In genomic region chr16:31241433-31241832, GRCm38 (mm10) we compare ENCODE assay signal across 27 mouse cellular contexts. TPM values are rescaled to one million over a fixed set of nuclear protein-coding genes. Genes with fewer than 3 reads are reported as not detected.
A peak's percentile ranks its signal among the peaks of the same experiment; 100 is the strongest.
DNase-seq lines count a peak whose midpoint lies in the region; ATAC-seq lines count a peak whose summit lies in the region.
"Had no signal": no experiment of that assay in that cellular context is flagged by ENCODE, and none has a peak within 500 bp of the region (broad histone marks: within the 10 kb centered on the region; RNA-seq: fewer than 3 reads in every experiment).

No protein-coding gene starts in this region.

- no peak overlapping the region for H3K4me2 ChIP-seq in liver, embryonic 11.5 days
- H3K4me2 ChIP-seq: embryonic facial prominence, embryonic 13.5 days; heart, embryonic 12.5 days; hindbrain, embryonic 13.5 days; limb, embryonic 12.5 days; midbrain, embryonic 12.5 days; neural tube, embryonic 13.5 days had no signal

- no peaks in the 10 kb centered on the region for H3K9me3 ChIP-seq in liver, embryonic 11.5 days (ENCODE audit: control insufficient read depth, low read length)
- H3K9me3 ChIP-seq: embryonic facial prominence, embryonic 13.5 days; G1E; heart, embryonic 12.5 days; hindbrain, embryonic 13.5 days; limb, embryonic 12.5 days; midbrain, embryonic 12.5 days; neural tube, embryonic 13.5 days had no signal

- peak; percentile 67 to 72 for DNase-seq in frontal cortex, adult 2 months (ENCODE audit: extremely low spot score in 1 of 2, low spot score in 1 of 2)
- DNase-seq in frontal cortex, postnatal 25 days (ENCODE audit: low spot score in 2 of 2): no peak
- peak; percentile 54 for DNase-seq in left cerebral cortex, adult 11 months (ENCODE audit: low spot score)
- no peak for DNase-seq in left cerebral cortex, postnatal 4 days
- peak; percentile 54 to 60 for DNase-seq in right cerebral cortex, adult 2 months (ENCODE audit: low spot score in 2 of 2)
- DNase-seq in right cerebral cortex, postnatal 14 days: no peak
- no peak for DNase-seq in liver, embryonic 11.5 days (ENCODE audit: low spot score)
- DNase-seq: adrenal gland, adult 8-10 months; cerebellum, adult 8-10 months; cerebellum, postnatal 36 days; embryo, embryonic 11 days; heart, adult 2 months; heart, postnatal 4 days; kidney, adult 8-10 months; kidney, postnatal 4 days; lung, postnatal 36 days; thymus, postnatal 4 days had no signal

- no peaks in the 10 kb centered on the region for H3K36me3 ChIP-seq in liver, embryonic 11.5 days (ENCODE audit: control insufficient read depth, insufficient read depth, low read length)
- H3K36me3 ChIP-seq: embryonic facial prominence, embryonic 13.5 days; G1E; heart, embryonic 12.5 days; hindbrain, embryonic 13.5 days; limb, embryonic 12.5 days; midbrain, embryonic 12.5 days; neural tube, embryonic 13.5 days had no signal

- H3K27ac ChIP-seq in liver, embryonic 11.5 days (ENCODE audit: low read depth, low read length): no peak overlapping the region
- H3K27ac ChIP-seq: embryonic facial prominence, embryonic 13.5 days; heart, adult 2 months; hindbrain, embryonic 13.5 days; kidney, postnatal 0 days; limb, embryonic 12.5 days; midbrain, embryonic 12.5 days; neural tube, embryonic 13.5 days had no signal

- intact Hi-C loops in left cerebral cortex, postnatal 4 days (cut with DNase I): no loop called here

- ATAC-seq in liver, embryonic 11.5 days (replicated peaks; ENCODE audit: low FRiP score): no peak
- ATAC-seq: forebrain, embryonic 16.5 days; intestine, embryonic 16.5 days had no signal

- H3K4me1 ChIP-seq in liver, embryonic 11.5 days (replicated peaks; ENCODE audit: control insufficient read depth, insufficient read depth, low read length): no peaks in the 10 kb centered on the region
- H3K4me1 ChIP-seq: hindbrain, embryonic 13.5 days; midbrain, embryonic 12.5 days; neural tube, embryonic 13.5 days had no signal

- no peaks in the 10 kb centered on the region for H3K27me3 ChIP-seq in liver, embryonic 11.5 days (replicated peaks; ENCODE audit: control insufficient read depth, insufficient read depth, low read length)
- H3K27me3 ChIP-seq: embryonic facial prominence, embryonic 13.5 days; heart, embryonic 12.5 days; hindbrain, embryonic 13.5 days; limb, embryonic 12.5 days; midbrain, embryonic 12.5 days; neural tube, embryonic 13.5 days had no signal

- 82% methylated on average over 9 of the region's 9 CpGs for WGBS in liver, embryonic 11.5 days

- H3K9ac ChIP-seq in liver, embryonic 11.5 days (ENCODE audit: low read depth, low read length): no peak overlapping the region
- H3K9ac ChIP-seq: embryonic facial prominence, embryonic 13.5 days; heart, embryonic 12.5 days; hindbrain, embryonic 13.5 days; limb, embryonic 12.5 days; midbrain, embryonic 12.5 days; neural tube, embryonic 13.5 days had no signal

- H3K4me3 ChIP-seq in liver, embryonic 11.5 days (ENCODE audit: low read depth, low read length): no peak overlapping the region
- H3K4me3 ChIP-seq: embryonic facial prominence, embryonic 13.5 days; heart, adult 2 months; heart, embryonic 12.5 days; hindbrain, embryonic 13.5 days; limb, embryonic 12.5 days; midbrain, embryonic 12.5 days; neural tube, embryonic 13.5 days had no signal

RNA-seq across cellular contexts. Expression of gene Ppp1r2, which starts 33.6 kb away (rescaled TPM):
- 72.0 and 89.3 TPM in 2 replicates for polyA plus RNA-seq in frontal cortex, adult 2 months (2012; rRNA removed)
- 10 to 100 TPM; 59.1 to 59.2 TPM for total RNA-seq in left cerebral cortex, postnatal 4 days (2021)
- 68.0 and 69.0 TPM in 2 replicates for polyA plus RNA-seq in liver, embryonic 11.5 days (2014; fragmentation: Nextera tagmentation; extraction: Ambion mirVana)

RNA-seq across cellular contexts. Expression of gene Acap2, which starts 40.4 kb away (rescaled TPM):
- polyA plus RNA-seq in frontal cortex, adult 2 months (2012; rRNA removed): 50.5 and 56.7 TPM in 2 replicates
- 10 to 100 TPM; 55.7 to 55.8 TPM for total RNA-seq in left cerebral cortex, postnatal 4 days (2021)
- 17.2 and 19.9 TPM in 2 replicates for polyA plus RNA-seq in liver, embryonic 11.5 days (2014; fragmentation: Nextera tagmentation; extraction: Ambion mirVana)

Comparison
In these comparisons a context has a peak if more than half of its experiments do, and no peak if none do; other contexts are left out.
1. DNase-seq: peak in frontal cortex, adult 2 months (2 of 2), left cerebral cortex, adult 11 months (single experiment) and right cerebral cortex, adult 2 months (2 of 2); none in frontal cortex, postnatal 25 days (0 of 2), left cerebral cortex, postnatal 4 days (single experiment), right cerebral cortex, postnatal 14 days (single experiment) and liver, embryonic 11.5 days (single experiment).